Mouse (Mus musculus): ENCODE results near the gene Il1rl1. TPM values are rescaled to one million over a fixed set of nuclear protein-coding genes. Genes with fewer than 3 reads are reported as not detected.

Il1rl1 gene
- polyA plus RNA-seq (2015; fragmentation: Nextera tagmentation; extraction: Ambion mirVana), result 0.04 and 0.63 TPM in 2 replicates

DNA sequence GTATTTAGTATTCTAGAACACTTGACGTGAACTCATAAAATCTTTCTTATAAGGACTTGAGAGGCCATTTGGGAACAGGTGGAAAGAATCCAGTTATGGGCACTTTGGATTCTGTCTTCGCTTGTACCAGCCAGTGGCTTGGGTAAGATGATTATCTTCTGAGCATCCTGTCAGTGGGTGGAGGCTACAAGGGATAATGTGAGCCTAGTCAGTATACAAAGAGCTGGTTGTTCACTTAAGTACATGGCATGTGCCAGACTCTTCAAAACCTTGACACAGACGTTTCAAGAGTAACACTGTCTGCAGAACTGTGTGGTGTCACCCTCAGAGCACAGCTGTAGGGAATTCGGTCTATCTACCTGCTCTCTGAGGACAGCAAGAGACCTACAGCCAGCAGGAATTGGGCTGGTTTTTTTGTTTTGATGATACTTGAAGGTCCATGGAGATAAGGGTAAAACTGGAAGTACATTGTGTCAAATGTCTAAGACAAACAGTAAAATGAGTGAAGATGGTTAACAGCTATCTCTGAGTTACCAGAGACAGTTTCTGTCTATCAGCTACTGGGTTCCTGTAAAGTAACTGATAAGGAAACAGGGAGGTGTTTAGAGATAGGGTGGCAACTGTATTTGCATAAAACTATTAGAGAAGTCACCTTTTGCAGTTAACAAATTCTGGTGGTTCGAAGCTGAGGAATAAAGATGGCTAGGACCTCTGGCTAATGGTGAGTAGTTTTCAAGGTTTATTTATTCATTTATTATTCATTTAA lies at the start of gene Il1rl1:
TSS of gene Il1rl1 (plus strand) at position 661 of the 766 bp plus-strand sequence.
- ATAC-seq (ENCODE audit: low FRiP score), result no peak
- no peaks in the 10 kb centered on the region for H3K36me3 ChIP-seq
- no peaks in the 10 kb centered on the region for H3K27me3 ChIP-seq (replicated peaks)
- no peaks in the 10 kb centered on the region for H3K4me1 ChIP-seq
- H3K9me3 ChIP-seq (replicated peaks), result no peaks in the 10 kb centered on the region
- no peak within 1 kb of the TSS for H3K4me2 ChIP-seq
- H3K4me3 ChIP-seq (replicated peaks), result no peak within 1 kb of the TSS
- no peak within 1 kb of the TSS for H3K9ac ChIP-seq (replicated peaks)
- H3K27ac ChIP-seq (replicated peaks), result no peak within 1 kb of the TSS
- 80% methylated on average over 5 of the region's 5 CpGs for WGBS

DNA sequence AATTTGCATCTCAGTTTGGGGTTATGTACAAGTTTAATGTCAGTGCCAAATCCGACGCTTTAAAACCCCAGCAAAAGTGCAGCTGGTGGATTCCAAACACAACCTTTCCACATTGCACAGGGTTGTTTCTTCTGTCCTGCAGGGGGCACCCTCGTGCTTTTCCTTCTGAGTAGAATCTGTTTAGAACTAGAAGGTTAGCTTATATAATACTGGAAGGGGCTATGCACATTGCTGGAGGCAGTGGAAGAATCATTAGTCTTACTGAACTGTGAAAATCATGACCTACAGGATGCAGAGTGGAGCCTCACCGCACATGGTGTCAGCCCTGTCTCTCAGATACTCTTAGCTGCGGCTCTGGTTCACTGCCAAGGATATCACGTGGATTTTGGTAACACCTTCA lies 49.3 kb upstream of the Il1rl1 start:
- no peak overlapping the region for H3K4me3 ChIP-seq (replicated peaks)

DNA sequence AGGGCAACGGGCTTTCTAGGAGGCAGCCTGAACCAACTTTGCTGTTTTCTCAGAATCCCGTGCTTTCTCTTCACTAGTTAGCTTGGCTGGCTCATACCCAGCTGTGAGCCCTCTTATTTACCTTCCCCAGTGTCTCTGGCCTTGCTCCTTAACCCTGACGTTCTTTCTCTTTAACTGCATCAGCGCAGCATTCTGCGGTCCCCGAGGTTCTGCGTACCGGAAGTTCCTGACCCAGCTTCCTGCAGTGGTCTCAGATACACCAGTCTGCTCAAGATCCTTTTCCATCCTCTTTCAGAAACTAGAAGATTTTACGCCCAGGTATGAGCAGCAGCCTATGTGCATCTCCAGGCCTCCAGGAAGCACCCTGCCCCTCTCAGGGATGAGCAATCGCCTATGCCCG lies 48.4 kb upstream of the Il1rl1 start:
- WGBS, result 88% methylated on average over 11 of the region's 11 CpGs
- Histone ChIP-seq H3K27ac (replicated peaks) (no peak overlapping the region), H3K4me1 (no peaks in the 10 kb centered on the region), H3K9me3 (replicated peaks) (no peaks in the 10 kb centered on the region), H3K4me3 (replicated peaks) (no peak overlapping the region), H3K36me3 (no peaks in the 10 kb centered on the region), H3K4me2 (no peak overlapping the region), H3K9ac (replicated peaks) (no peak overlapping the region), H3K27me3 (replicated peaks) (no peaks in the 10 kb centered on the region)
- no peak for ATAC-seq (ENCODE audit: low FRiP score)

More for the DNA sequence above, 49.3 kb upstream of the Il1rl1 start:
- Histone ChIP-seq H3K9ac (replicated peaks) (no peak overlapping the region), H3K27ac (replicated peaks) (no peak overlapping the region), H3K36me3 (no peaks in the 10 kb centered on the region), H3K4me1 (no peaks in the 10 kb centered on the region), H3K27me3 (replicated peaks) (no peaks in the 10 kb centered on the region), H3K9me3 (replicated peaks) (no peaks in the 10 kb centered on the region), H3K4me2 (no peak overlapping the region)
- no peak for ATAC-seq (ENCODE audit: low FRiP score)
- 64% methylated on average over 6 of the region's 6 CpGs for WGBS

DNA sequence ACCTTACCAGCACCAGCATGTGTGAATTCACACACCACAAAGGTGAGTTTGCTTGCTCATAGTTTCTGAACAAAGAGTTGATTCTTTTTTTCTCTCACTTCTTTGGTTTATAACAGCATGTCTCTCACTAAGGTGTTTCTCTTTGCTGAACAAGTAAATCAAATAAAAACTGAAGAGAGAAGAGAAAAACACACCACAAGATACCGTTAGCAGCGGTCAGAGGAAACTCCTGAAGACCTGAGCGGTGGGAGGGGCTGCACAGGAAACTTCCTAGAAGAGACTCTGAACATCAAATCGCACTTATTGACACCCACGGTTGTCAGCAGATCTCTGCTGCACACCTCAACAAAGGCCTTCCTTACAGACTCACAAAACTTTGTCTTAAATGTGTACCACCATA lies 46.5 kb upstream of the Il1rl1 start:
- Histone ChIP-seq H3K27me3 (replicated peaks) (no peaks in the 10 kb centered on the region), H3K4me2 (no peak overlapping the region), H3K4me1 (no peaks in the 10 kb centered on the region), H3K4me3 (replicated peaks) (no peak overlapping the region), H3K9me3 (replicated peaks) (no peaks in the 10 kb centered on the region), H3K9ac (replicated peaks) (no peak overlapping the region), H3K36me3 (no peaks in the 10 kb centered on the region), H3K27ac (replicated peaks) (no peak overlapping the region)
- no peak for ATAC-seq (ENCODE audit: low FRiP score)
- 91% methylated on average over 5 of the region's 5 CpGs for WGBS

DNA sequence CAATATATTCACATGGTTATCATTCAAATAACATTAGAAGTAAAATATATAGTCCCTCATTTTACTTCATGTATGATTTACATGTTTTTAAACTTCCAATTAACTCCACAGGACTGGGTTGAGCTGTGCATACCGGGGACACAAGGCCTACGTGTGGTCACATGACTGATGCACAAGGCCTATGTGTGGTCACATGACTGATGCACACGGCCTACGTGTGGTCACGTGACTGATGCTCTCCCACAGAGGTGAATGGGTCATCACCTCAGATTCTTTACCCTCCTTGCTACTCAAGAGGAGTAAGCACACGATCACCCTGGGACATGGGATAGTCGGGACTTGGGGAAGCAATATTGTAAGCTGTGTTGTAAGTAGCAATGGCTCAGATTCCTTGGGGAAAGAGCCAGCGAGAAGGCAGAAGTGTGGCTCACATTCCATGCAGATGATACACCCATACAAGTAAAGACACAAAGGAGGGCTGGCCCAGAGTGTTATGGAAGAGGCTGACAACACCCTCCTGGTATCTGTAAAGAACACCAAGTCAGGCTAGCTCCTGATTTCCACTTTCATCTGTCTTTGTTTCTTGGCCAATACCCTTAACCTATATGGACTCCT lies 44.3 kb upstream of the Il1rl1 start:
- Histone ChIP-seq H3K4me2 (no peak overlapping the region), H3K36me3 (no peaks in the 10 kb centered on the region), H3K27me3 (replicated peaks) (no peaks in the 10 kb centered on the region), H3K4me1 (no peaks in the 10 kb centered on the region), H3K4me3 (replicated peaks) (no peak overlapping the region), H3K27ac (replicated peaks) (no peak overlapping the region), H3K9me3 (replicated peaks) (no peaks in the 10 kb centered on the region), H3K9ac (replicated peaks) (no peak overlapping the region)
- 95% methylated on average over 8 of the region's 8 CpGs for WGBS
- ATAC-seq (ENCODE audit: low FRiP score), result no peak

DNA sequence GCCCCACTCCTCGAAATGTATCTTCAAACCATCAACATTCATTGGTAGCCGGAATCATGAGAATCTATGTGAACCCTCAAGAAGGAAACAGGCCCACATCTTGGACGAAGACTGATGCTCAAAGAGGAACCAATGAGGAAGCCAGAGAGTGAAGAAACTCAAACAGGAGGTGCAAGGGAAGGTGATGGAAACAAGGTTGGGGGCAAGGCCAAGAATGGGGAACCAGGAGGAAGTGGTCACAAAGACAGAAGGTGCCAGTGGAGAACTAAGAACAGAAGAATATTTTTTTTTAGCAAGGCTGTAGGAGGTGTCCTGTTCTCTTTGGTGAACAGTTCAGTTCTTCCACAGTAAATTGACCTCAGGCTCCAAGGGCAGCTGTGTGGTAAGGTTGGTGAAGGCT lies 38.0 kb upstream of the Il1rl1 start:
- Histone ChIP-seq H3K27ac (replicated peaks) (no peak overlapping the region), H3K4me1 (no peaks in the 10 kb centered on the region), H3K9me3 (replicated peaks) (no peaks in the 10 kb centered on the region), H3K36me3 (no peaks in the 10 kb centered on the region), H3K27me3 (replicated peaks) (no peaks in the 10 kb centered on the region), H3K9ac (replicated peaks) (no peak overlapping the region), H3K4me3 (replicated peaks) (no peak overlapping the region), H3K4me2 (no peak overlapping the region)
- 89% methylated on average over 3 of the region's 3 CpGs for WGBS
- no peak for ATAC-seq (ENCODE audit: low FRiP score)

DNA sequence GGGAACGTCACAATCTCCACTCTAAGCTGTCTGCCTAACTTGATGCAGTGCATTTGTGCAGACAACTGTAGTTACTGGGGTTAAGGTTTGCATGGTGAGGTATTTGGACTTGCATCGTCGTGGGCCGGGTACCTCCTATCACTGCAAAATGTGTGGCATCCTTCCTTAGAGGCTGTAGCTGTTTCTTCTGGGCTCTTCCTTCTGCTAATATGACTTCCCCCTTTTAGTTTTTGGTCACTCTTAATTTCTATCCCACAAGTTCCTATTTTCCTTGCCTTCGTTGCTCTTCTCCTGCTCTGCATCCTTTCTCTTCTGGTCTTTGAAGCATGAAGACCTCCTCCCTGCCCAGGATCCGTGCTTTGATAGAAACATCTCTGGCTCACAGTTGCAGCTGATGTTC lies 36.8 kb upstream of the Il1rl1 start:
- no peak overlapping the region for H3K4me2 ChIP-seq
- H3K4me1 ChIP-seq, result no peaks in the 10 kb centered on the region
- H3K27me3 ChIP-seq (replicated peaks), result no peaks in the 10 kb centered on the region
- no peaks in the 10 kb centered on the region for H3K36me3 ChIP-seq
- ATAC-seq (ENCODE audit: low FRiP score), result no peak
- no peak overlapping the region for H3K9ac ChIP-seq (replicated peaks)
- H3K27ac ChIP-seq (replicated peaks), result no peak overlapping the region
- 85% methylated on average over 6 of the region's 6 CpGs for WGBS
- H3K4me3 ChIP-seq (replicated peaks), result no peak overlapping the region
- H3K9me3 ChIP-seq (replicated peaks), result no peaks in the 10 kb centered on the region

DNA sequence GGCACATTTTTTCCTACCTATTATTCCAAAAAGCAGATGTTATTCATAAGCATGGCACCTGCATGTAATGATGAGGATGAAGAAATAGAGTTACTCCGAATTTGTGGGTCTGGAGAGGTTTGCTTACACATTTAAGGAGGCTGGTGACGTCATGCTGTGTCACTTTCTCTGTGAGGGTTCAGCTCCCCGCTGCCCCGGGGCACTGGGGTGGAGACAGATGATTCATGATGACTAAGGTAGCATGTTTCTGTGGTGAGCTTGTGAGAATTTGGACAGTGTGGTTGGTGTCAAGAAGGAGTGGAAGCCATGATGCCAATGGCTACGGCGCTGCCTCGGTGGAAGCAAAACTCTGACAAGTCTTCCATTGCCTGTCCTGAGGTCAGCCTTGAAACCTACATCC lies 36.2 kb upstream of the Il1rl1 start:
- Histone ChIP-seq H3K36me3 (no peaks in the 10 kb centered on the region), H3K27ac (replicated peaks) (no peak overlapping the region), H3K4me3 (replicated peaks) (no peak overlapping the region), H3K9ac (replicated peaks) (no peak overlapping the region), H3K9me3 (replicated peaks) (no peaks in the 10 kb centered on the region), H3K27me3 (replicated peaks) (no peaks in the 10 kb centered on the region), H3K4me1 (no peaks in the 10 kb centered on the region), H3K4me2 (no peak overlapping the region)
- WGBS, result 92% methylated on average over 7 of the region's 7 CpGs
- ATAC-seq (ENCODE audit: low FRiP score), result no peak

DNA sequence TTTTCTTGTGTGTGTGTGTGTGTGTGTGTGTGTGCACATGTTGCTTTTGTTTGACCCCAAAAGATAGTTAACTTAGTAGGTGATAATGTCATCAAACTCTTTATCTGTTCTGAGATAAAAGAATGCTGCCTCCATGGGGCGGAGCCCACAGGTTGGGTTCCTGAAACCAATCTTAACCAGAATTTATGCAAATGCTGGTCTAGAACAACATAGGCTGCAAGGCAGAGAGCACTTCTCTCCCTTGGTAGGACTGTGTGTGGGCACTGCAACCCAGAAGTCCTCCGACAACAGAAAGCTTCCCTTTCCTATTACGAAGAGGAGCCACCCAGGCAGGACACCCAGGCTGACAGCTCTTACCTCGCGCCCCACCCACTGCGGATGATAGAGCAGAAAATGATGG lies 29.7 kb upstream of the Il1rl1 start:
- no peaks in the 10 kb centered on the region for H3K4me1 ChIP-seq
- no peak overlapping the region for H3K9ac ChIP-seq (replicated peaks)
- no peak overlapping the region for H3K4me3 ChIP-seq (replicated peaks)
- H3K27me3 ChIP-seq (replicated peaks), result no peaks in the 10 kb centered on the region
- no peak overlapping the region for H3K4me2 ChIP-seq
- 95% methylated on average over 6 of the region's 6 CpGs for WGBS
- ATAC-seq (ENCODE audit: low FRiP score), result no peak
- no peaks in the 10 kb centered on the region for H3K36me3 ChIP-seq
- H3K27ac ChIP-seq (replicated peaks), result no peak overlapping the region
- no peaks in the 10 kb centered on the region for H3K9me3 ChIP-seq (replicated peaks)

DNA sequence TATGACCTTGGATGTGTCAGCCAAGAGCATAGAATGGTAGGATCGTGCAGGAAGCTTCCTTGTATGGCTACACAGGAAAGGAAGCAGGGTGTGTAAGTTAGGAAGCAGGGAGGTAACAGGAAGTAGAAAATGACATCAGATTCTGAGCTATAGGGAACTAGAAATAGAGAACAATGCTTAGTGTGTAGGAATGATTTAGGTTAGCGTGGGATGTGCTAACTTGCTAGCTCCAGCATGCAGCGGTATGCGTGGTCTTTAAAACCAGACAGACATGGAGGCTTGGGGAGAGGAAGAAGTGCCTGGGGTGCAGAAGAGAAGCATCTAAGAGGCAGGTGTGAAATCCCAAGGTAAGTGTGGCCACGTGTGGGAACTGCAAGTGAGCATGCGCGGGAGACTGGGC lies 24.7 kb upstream of the Il1rl1 start:
- Histone ChIP-seq H3K4me2 (no peak overlapping the region), H3K4me1 (no peaks in the 10 kb centered on the region), H3K9me3 (replicated peaks) (0 out of 2 replicates have a peak, but pooled peaks cover under 1% of the 10 kb centered on the region), H3K9ac (replicated peaks) (no peak overlapping the region), H3K36me3 (no peaks in the 10 kb centered on the region), H3K27ac (replicated peaks) (no peak overlapping the region), H3K4me3 (replicated peaks) (no peak overlapping the region), H3K27me3 (replicated peaks) (no peaks in the 10 kb centered on the region)
- no peak for ATAC-seq (ENCODE audit: low FRiP score)
- WGBS, result 76% methylated on average over 7 of the region's 7 CpGs

DNA sequence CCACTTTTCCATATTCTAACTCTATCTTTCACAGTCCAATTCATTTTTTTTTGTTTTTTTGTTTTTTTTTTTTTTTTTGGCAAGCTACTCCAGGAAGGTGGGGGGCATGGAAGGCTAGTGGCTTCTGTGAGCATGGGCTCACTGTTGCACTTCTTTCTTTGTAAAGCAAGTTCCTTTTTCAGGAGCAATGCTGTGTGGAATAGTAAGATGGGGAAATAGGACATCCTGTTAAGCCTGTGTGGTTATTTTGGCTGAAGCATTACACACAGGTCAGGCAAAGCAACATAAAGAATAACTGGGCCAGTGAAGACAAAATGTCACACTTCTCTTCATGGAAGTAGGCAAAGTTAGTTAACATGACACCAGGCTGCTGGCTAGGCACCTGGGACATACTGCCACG lies 19.5 kb upstream of the Il1rl1 start:
- Histone ChIP-seq H3K4me2 (no peak overlapping the region), H3K4me3 (replicated peaks) (no peak overlapping the region), H3K9ac (replicated peaks) (no peak overlapping the region), H3K9me3 (replicated peaks) (0 out of 2 replicates have a peak, but pooled peaks cover 2% of the 10 kb centered on the region), H3K27ac (replicated peaks) (no peak overlapping the region), H3K4me1 (no peaks in the 10 kb centered on the region), H3K36me3 (no peaks in the 10 kb centered on the region), H3K27me3 (replicated peaks) (no peaks in the 10 kb centered on the region)
- no peak for ATAC-seq (ENCODE audit: low FRiP score)
- 61% methylated on average over 1 of the region's 1 CpGs for WGBS

DNA sequence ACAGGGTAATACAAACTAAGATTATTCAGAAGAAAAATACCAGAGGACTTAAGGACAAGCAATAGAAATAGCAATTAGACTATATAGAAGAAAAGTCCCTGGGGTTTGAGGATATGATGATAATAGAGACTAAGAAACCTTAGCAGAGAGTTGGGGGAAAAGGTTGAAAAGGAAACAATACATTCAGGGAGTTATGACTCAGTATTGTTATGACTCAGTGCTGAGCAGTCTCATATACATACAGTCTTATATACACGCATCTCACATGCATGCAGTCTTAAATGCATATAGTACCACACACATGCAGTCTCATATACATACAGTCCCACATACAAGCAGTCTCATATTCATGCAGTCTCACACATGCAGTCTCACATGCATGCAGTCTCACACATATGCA lies 16.3 kb upstream of the Il1rl1 start:
- Histone ChIP-seq H3K36me3 (no peaks in the 10 kb centered on the region), H3K9ac (replicated peaks) (no peak overlapping the region), H3K4me2 (no peak overlapping the region), H3K27me3 (replicated peaks) (no peaks in the 10 kb centered on the region), H3K9me3 (replicated peaks) (0 out of 2 replicates have a peak, but pooled peaks cover 2% of the 10 kb centered on the region), H3K27ac (replicated peaks) (no peak overlapping the region), H3K4me1 (no peaks in the 10 kb centered on the region), H3K4me3 (replicated peaks) (no peak overlapping the region)
- no peak for ATAC-seq (ENCODE audit: low FRiP score)
- WGBS, result 96% methylated on average over 1 of the region's 1 CpGs

Measured in neural tube, embryonic 15.5 days (tissue).